Mouse (Mus musculus) myocyte (in vitro differentiated cells): Measurements from ENCODE around the gene Mpzl1. TPM values are rescaled to one million over a fixed set of nuclear protein-coding genes. Genes with fewer than 3 reads are reported as not detected.

Source experiments
- H3K27me3 ChIP-seq: one replicate; pipeline ENCODE4 v1.6.1; 2011; ENCODE audit not compliant: control insufficient read depth, insufficient read depth, insufficient read length
- H3K36me3 ChIP-seq: one replicate; pipeline ENCODE4 v1.6.1; 2011; ENCODE audit not compliant: control insufficient read depth, insufficient read depth
- H3K4me2 ChIP-seq: one replicate; pipeline ENCODE4 v1.6.1; 2011; ENCODE audit warnings: low read depth, control low read depth
- H3K4me3 ChIP-seq: one replicate; pipeline ENCODE4 v1.5.1; 2011; ENCODE audit warnings: mild to moderate bottlenecking, control low read depth, moderate library complexity
- H3K79me2 ChIP-seq: one replicate; pipeline ENCODE4 v1.6.1; 2011; ENCODE audit not compliant: control insufficient read depth, insufficient read depth
- H3ac ChIP-seq: one replicate; pipeline ENCODE4 v1.6.1; 2011; ENCODE audit not compliant: control insufficient read depth, insufficient read length
- CEBPB ChIP-seq: IDR thresholded peaks from 2 replicates; pipeline ENCODE4 v1.6.1; 2011; ENCODE audit warnings: mild to moderate bottlenecking, moderate library complexity; ENCODE audit not compliant: poor library complexity, insufficient read depth, severe bottlenecking
- E2F4 ChIP-seq: IDR thresholded peaks from one replicate; pipeline ENCODE4 v1.6.1; 2011; ENCODE audit warnings: mild to moderate bottlenecking, control low read depth, moderate library complexity; ENCODE audit not compliant: insufficient read depth
- MAX ChIP-seq: IDR thresholded peaks from one replicate; pipeline ENCODE4 v1.6.1; 2011; ENCODE audit warnings: low read depth, mild to moderate bottlenecking, control low read depth
- MYOD1 ChIP-seq, 3 experiments: IDR thresholded peaks; one replicate each; pipeline ENCODE4 v1.6.1; 2011; ENCODE audit warnings: control low read depth in 2 of 3, low read depth in 2 of 3, mild to moderate bottlenecking in 2 of 3, moderate library complexity in 1 of 3; ENCODE audit not compliant: insufficient read length in 2 of 3, control insufficient read depth in 1 of 3
- MYOG ChIP-seq, 3 experiments: IDR thresholded peaks; one replicate each; pipeline ENCODE4 v1.6.1; 2011; ENCODE audit warnings: control low read depth in 2 of 3, low read depth in 2 of 3, mild to moderate bottlenecking in 2 of 3; ENCODE audit not compliant: insufficient read length in 2 of 3, control insufficient read depth in 1 of 3, insufficient read depth in 1 of 3
- POLR2A ChIP-seq: IDR thresholded peaks from one replicate; pipeline ENCODE4 v1.6.1; 2011; ENCODE audit warnings: low read depth, mild to moderate bottlenecking, control low read depth, moderate library complexity; ENCODE audit not compliant: insufficient read length
- POLR2AphosphoS2 ChIP-seq: IDR thresholded peaks from one replicate; pipeline ENCODE4 v1.6.1; 2011; ENCODE audit warnings: low read depth, control low read depth; ENCODE audit not compliant: insufficient read length
- REST ChIP-seq: IDR thresholded peaks from one replicate; pipeline ENCODE4 v1.6.1; 2011; ENCODE audit warnings: mild to moderate bottlenecking, control low read depth, moderate library complexity; ENCODE audit not compliant: insufficient read depth, insufficient read length
- SRF ChIP-seq: IDR thresholded peaks from one replicate; pipeline ENCODE4 v1.6.1; 2011; ENCODE audit warnings: low read depth; ENCODE audit not compliant: control insufficient read depth, insufficient read length
- TCF12 ChIP-seq: IDR thresholded peaks from one replicate; pipeline ENCODE4 v1.6.1; 2011; ENCODE audit warnings: mild to moderate bottlenecking, control low read depth; ENCODE audit not compliant: poor library complexity, insufficient read depth, severe bottlenecking
- TCF3 ChIP-seq: IDR thresholded peaks from one replicate; pipeline ENCODE4 v1.6.1; 2011; ENCODE audit warnings: low read depth, control low read depth; ENCODE audit not compliant: insufficient read length
- USF1 ChIP-seq: IDR thresholded peaks from one replicate; pipeline ENCODE4 v1.6.1; 2011; ENCODE audit warnings: low read depth, mild to moderate bottlenecking, control low read depth, moderate library complexity
- polyA plus RNA-seq: library from polyadenylated mRNA; unstranded; fragments of >200 nt; fragmentation: generic; extraction: Trizol; gene quantifications from one replicate; pipeline ENCODE4 v1.2.1, GENCODE M21; 2012; ENCODE audit warnings: missing spikeins

The Mpzl1 gene
- polyA plus RNA-seq, 1 experiment: 11.8 TPM

DNA sequence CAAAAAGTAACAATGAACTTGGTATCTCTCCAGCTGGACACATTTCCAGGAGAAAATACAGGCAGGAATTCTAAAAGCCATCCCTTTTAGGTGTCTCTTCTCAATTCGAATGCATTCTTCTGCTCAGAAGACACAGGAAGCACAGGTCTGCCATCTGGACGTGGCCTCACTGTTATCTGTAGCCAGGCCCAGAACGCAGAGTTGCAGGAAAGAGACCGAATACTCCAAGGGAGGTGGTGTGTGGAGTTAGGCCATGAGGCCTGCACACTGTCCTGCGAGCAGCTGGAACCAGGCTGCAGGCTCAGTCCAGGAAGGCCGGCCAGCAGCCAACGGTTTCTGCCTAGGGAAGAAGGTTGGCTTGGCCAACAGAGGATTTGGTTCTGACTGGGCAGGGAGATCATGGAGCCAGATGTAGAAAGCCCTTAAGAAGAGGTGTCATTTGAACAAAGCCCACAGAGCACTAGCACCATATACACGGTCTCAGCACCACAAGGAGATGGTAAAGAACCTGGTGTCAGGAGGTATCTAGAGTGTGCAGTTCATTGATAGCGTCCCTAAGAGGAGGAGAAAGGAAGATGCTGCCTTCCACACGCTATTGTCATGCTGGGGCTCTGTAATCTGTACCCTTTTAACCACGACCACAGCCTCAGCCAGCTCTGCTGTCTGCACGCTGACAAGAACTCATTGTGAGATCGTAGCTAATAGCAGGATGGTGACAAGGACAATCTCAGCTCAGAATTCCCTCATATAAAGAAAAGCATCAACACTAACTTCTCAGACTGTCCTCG lies 41.8 kb downstream of the Mpzl1 start:
- H3ac ChIP-seq: no peak overlapping the region
- H3K36me3 ChIP-seq: no peaks in the 10 kb centered on the region

GRCm38 (mm10) chr1:165590760-165591159 lies 43.6 kb downstream of the Mpzl1 start:
- TF ChIP-seq TCF12 (no peak), TCF3 (no peak)
- Histone ChIP-seq H3K4me2 (no peak overlapping the region), H3K79me2 (no peaks in the 10 kb centered on the region), H3ac (no peak overlapping the region), H3K4me3 (no peak overlapping the region), H3K36me3 (no peaks in the 10 kb centered on the region), H3K27me3 (no peaks in the 10 kb centered on the region)

More for the DNA sequence above, 41.8 kb downstream of the Mpzl1 start:
- no peak overlapping the region for H3K4me2 ChIP-seq
- TF ChIP-seq SRF: no peak
- TF ChIP-seq MYOG (IDR thresholded peaks at IDR 0.05; ENCODE audit: control insufficient read depth in 1 of 3, insufficient read depth in 1 of 3, insufficient read length in 2 of 3, low read depth in 2 of 3): no peak
- no peak for TF ChIP-seq REST
- TF ChIP-seq POLR2AphosphoS2: no peak
- no peak for TF ChIP-seq POLR2A
- TF ChIP-seq CEBPB: no peak
- TF ChIP-seq E2F4: no peak
- no peak for TF ChIP-seq USF1
- no peak for TF ChIP-seq MYOD1 (IDR thresholded peaks at IDR 0.05; ENCODE audit: control insufficient read depth in 1 of 3, insufficient read length in 2 of 3, low read depth in 2 of 3)
- no peak for TF ChIP-seq TCF12
- TF ChIP-seq MAX: no peak
- no peak for TF ChIP-seq TCF3
- H3K27me3 ChIP-seq: no peaks in the 10 kb centered on the region
- no peaks in the 10 kb centered on the region for H3K79me2 ChIP-seq
- H3K4me3 ChIP-seq: no peak overlapping the region

DNA sequence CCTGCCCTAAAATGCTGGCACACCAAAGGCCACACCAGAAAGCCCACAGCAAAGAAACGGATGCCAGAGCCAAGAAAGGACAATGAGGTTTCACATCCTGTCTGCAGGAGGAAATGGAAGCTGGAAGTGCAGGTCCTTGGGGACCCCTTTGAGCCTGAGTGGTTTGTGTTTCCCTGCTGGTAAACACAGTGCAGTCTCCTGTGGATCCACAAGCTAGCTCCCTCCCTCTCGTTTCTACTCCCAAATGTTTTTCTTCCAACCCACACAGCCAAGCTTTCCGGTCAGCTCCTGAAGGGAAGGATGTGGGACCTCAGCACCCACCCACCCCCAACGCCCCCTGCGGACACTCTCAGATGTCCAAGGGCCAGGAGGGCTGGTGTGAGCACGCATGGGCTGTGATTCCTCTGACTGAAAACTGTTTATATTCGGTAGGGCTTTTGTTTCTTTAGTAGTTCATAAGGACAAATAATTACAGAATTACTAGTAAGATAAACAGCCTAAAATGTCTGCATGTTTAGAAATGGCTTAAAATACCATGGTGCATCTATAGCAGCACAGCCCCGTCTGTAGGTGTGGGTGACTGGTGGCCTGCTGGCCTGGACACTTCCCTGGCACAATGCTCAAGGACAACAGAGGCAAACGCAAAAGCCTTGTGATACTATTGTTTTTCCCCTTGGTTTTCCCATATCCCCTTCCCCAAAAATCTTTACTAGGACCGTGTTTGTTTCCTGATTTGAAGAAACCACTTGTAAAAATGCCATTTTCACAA lies 44.9 kb downstream of the Mpzl1 start:
- Histone ChIP-seq H3K79me2 (no peaks in the 10 kb centered on the region), H3K4me3 (no peak overlapping the region), H3K36me3 (no peaks in the 10 kb centered on the region), H3K4me2 (no peak overlapping the region), H3K27me3 (no peaks in the 10 kb centered on the region), H3ac (no peak overlapping the region)
- no peak for TF ChIP-seq MYOD1 (IDR thresholded peaks at IDR 0.05; ENCODE audit: control insufficient read depth in 1 of 3, insufficient read length in 2 of 3, low read depth in 2 of 3)
- TF ChIP-seq POLR2A: no peak
- TF ChIP-seq POLR2AphosphoS2: no peak
- no peak for TF ChIP-seq TCF12
- no peak for TF ChIP-seq CEBPB
- TF ChIP-seq REST: no peak

DNA sequence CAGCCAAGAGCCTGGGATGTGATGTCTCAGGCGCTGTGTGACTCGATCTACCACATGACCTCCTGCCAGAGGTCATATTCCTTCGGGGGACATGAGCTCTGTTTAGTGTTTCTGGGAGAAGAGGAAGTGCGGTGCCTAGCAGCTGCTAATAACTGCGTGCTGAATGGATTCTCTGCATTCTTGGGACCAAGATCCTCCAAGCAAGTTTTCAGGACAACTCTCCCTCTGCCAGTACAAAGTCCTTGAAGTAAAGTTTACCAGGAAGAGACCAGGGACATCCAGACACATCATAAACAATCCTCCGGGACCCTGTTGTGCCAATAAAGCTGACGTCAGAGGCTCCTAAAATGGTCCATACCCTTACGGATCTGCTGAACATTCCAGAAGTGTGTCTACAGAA lies 46.5 kb downstream of the Mpzl1 start:
- H3K79me2 ChIP-seq: no peaks in the 10 kb centered on the region
- H3K27me3 ChIP-seq: no peaks in the 10 kb centered on the region
- no peak overlapping the region for H3ac ChIP-seq
- no peak overlapping the region for H3K4me2 ChIP-seq
- no peak overlapping the region for H3K4me3 ChIP-seq
- H3K36me3 ChIP-seq: no peaks in the 10 kb centered on the region
- TF ChIP-seq MYOG (IDR thresholded peaks at IDR 0.05; ENCODE audit: control insufficient read depth in 1 of 3, insufficient read depth in 1 of 3, insufficient read length in 2 of 3, low read depth in 2 of 3) (no peak), USF1 (no peak), TCF12 (no peak), TCF3 (no peak), REST (no peak), CEBPB (no peak), POLR2A (no peak), POLR2AphosphoS2 (no peak), SRF (no peak), MAX (no peak), MYOD1 (IDR thresholded peaks at IDR 0.05; ENCODE audit: control insufficient read depth in 1 of 3, insufficient read length in 2 of 3, low read depth in 2 of 3) (no peak)

- Histone ChIP-seq H3ac (no peak overlapping the region), H3K4me3 (no peak overlapping the region), H3K27me3 (no peaks in the 10 kb centered on the region), H3K36me3 (no peaks in the 10 kb centered on the region), H3K4me2 (no peak overlapping the region), H3K79me2 (no peaks in the 10 kb centered on the region)
- TF ChIP-seq MAX (no peak), SRF (no peak), CEBPB (no peak), POLR2AphosphoS2 (no peak), MYOD1 (IDR thresholded peaks at IDR 0.05; ENCODE audit: control insufficient read depth in 1 of 3, insufficient read length in 2 of 3, low read depth in 2 of 3) (no peak), TCF12 (no peak), MYOG (IDR thresholded peaks at IDR 0.05; ENCODE audit: control insufficient read depth in 1 of 3, insufficient read depth in 1 of 3, insufficient read length in 2 of 3, low read depth in 2 of 3) (no peak), USF1 (no peak), REST (no peak), TCF3 (no peak), POLR2A (no peak)
Measured at GRCm38 (mm10) chr1:165586366-165586765, 48.0 kb downstream of the Mpzl1 start.
